Mouse (Mus musculus): ENCODE measurements around the gene Ap3m1. TPM values are rescaled to one million over a fixed set of nuclear protein-coding genes. Genes with fewer than 3 reads are reported as not detected.

The Ap3m1 gene
- polyA plus RNA-seq (2017; shearing (Covaris generic)), result 78.2 TPM

GRCm38 (mm10) chr14:21052112-21052780 is at the start of gene Ap3m1, which contains the start of gene Adk:
TSS of gene Ap3m1 (minus strand) at chr14:21052508.
TSS of gene Adk (plus strand) at chr14:21052574.

Other genes starting within 250 kb of the Ap3m1 start
- gene Plau, start 215.8 kb downstream of the Ap3m1 start, polyA plus RNA-seq (2017; shearing (Covaris generic)), result not detected
- gene Vcl, start 123.1 kb downstream of the Ap3m1 start, polyA plus RNA-seq (2017; shearing (Covaris generic)), result 2.2 TPM
- gene Adk, start 66 bp upstream of the Ap3m1 start, polyA plus RNA-seq (2017; shearing (Covaris generic)), result 118 TPM